Mouse (Mus musculus): ENCODE data around the gene Dnali1.

DNA sequence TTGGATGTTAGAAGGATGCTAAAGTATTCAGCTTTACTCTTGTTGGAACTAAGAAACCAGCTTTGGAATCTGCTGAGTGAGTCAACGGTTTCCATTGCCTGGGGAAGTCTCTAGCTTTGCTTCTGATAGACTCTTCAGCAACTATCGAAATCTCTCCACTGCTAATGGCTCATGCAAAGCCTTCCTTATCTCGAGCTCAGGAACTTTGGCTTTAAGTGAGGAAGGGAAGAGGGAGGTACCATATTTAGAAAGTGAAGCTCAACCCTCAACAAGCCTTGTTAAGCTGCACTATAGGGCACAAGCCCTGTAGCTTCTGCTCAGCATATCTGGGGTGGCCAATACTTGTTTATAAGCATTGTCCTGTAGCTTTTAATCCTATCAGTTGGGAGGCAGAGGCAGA lies 8.2 kb downstream of the Dnali1 start:
- TF ChIP-seq CTCF (IDR thresholded peaks at IDR 0.05; ENCODE audit: control insufficient read depth, insufficient read depth, low read length) (no peak), POLR2A (IDR thresholded peaks at IDR 0.05; ENCODE audit: borderline replicate concordance, control insufficient read depth, low read depth, low read length) (no peak)

Data from bone marrow, adult 2 months (tissue).